ENCODE assay signal across 17 mouse cellular contexts in genomic region chr8:87935088-87935680, GRCm38 (mm10). TPM values are rescaled to one million over a fixed set of nuclear protein-coding genes. Genes with fewer than 3 reads are reported as not detected.
"Had no signal": no experiment of that assay in that cellular context is flagged by ENCODE, and none has a peak within 500 bp of the region (broad histone marks: within the 10 kb centered on the region; RNA-seq: fewer than 3 reads in every experiment).

No protein-coding gene starts in this region.

- H3K36me3 ChIP-seq: neural tube, embryonic 13.5 days; neural tube, embryonic 15.5 days; stomach, embryonic 15.5 days had no signal

- H3K9ac ChIP-seq: neural tube, embryonic 13.5 days; neural tube, embryonic 15.5 days; stomach, embryonic 15.5 days had no signal

- H3K9me3 ChIP-seq: neural tube, embryonic 13.5 days; neural tube, embryonic 15.5 days; stomach, embryonic 15.5 days had no signal

- H3K27ac ChIP-seq: neural tube, embryonic 15.5 days; stomach, embryonic 15.5 days; stomach, postnatal 0 days had no signal

- DNase-seq: retina, postnatal 1 day; right cerebral cortex, adult 18-20 months; right cerebral cortex, postnatal 14 days; right cerebral cortex, postnatal 25 days; right cerebral cortex, postnatal 4 days; spleen, adult 18-20 months; thymus, adult 18-20 months; thymus, adult 2 months; thymus, postnatal 14 days; thymus, postnatal 25 days; thymus, postnatal 36 days; thymus, postnatal 4 days had no signal

- H3K4me3 ChIP-seq: neural tube, embryonic 13.5 days; neural tube, embryonic 15.5 days; stomach, embryonic 15.5 days had no signal

- H3K27me3 ChIP-seq: neural tube, embryonic 13.5 days; neural tube, embryonic 15.5 days; stomach, embryonic 15.5 days had no signal

- H3K4me2 ChIP-seq: neural tube, embryonic 13.5 days; neural tube, embryonic 15.5 days; stomach, embryonic 15.5 days had no signal

RNA-seq across cellular contexts. Expression of gene Zfp423, which starts 24.2 kb away (rescaled TPM):
- total RNA-seq: neutrophil, adult 5-6 weeks had no signal
